Mouse (Mus musculus): ENCODE results near the gene Rps12-ps3. TPM values are rescaled to one million over a fixed set of nuclear protein-coding genes. Genes with fewer than 3 reads are reported as not detected.

The Rps12-ps3 gene
- polyA plus RNA-seq, 1 experiment from 2014 or later = 17.4 TPM

DNA sequence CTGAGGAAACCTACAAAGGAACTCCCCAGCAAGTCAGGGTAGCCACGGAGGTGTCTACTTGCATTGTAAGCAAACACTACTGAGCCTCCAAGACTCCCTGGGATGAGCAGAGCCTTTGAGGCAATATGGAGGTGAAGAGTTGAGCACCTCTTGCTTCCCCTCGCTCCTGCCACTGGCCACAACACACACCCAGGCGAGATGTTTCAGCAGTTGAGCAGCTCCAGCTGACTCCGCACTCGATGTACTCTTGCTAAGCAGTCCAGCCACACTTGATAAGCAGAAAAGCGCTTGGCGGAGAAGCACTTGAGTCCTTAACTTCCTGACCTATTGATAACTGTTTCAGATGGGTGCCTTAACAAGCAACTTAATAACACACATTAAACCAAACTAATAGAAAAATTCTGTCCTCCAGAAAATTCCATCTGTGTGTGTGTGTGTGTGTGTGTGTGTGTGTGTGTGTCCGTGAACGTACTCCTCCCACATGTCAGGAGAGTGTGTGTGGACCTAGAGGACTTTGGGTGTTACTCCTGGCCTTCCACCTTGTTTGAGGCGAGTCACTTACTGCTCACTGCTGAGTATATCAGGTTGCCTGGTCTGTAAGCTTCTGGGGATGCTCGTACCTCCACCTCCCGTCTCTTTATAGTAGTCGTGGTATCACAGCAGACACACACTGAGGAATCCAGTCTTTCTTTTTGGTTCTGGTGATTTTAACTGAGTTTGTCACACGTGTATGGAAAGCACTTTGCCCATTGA is 34.9 kb downstream of the Rps12-ps3 start:
- Histone ChIP-seq H3K27ac (no peak overlapping the region), H3K36me3 (no peaks in the 10 kb centered on the region), H3K9me3 (no peaks in the 10 kb centered on the region), H3K27me3 (ENCODE audit: insufficient read depth, poor library complexity, severe bottlenecking) (0 out of 2 replicates have a peak, but pooled peaks cover 3% of the 10 kb centered on the region), H3K4me1 (replicated peaks) (peaks cover 10% of the 10 kb centered on the region), H3K4me3 (no peak overlapping the region)
- no peak for DNase-seq (ENCODE audit: low spot score)
- WGBS = 83% methylated on average over 14 of the region's 14 CpGs

DNA sequence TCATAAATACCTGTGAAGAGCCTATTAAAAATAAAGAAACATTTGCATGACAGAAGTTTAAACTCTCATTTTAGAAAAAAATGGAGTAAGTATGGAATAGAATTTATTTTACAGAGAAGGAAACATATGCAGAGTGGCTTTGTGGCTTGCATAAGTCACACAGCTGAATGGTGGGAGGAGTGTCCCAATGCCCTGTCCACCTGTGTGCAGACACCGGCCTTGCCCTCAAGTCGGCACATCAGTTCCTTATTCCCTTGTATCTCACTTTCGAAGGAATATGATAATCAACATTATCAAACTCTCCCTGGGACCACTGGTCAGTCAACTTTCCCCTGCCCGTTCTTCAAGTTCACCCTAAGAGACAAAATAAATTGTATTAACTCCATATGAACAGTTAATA is 35.8 kb downstream of the Rps12-ps3 start:
- WGBS = 89% methylated on average over 4 of the region's 4 CpGs
- no peak for DNase-seq (ENCODE audit: low spot score)
- Histone ChIP-seq H3K4me3 (no peak overlapping the region), H3K36me3 (no peaks in the 10 kb centered on the region), H3K27ac (no peak overlapping the region), H3K4me1 (replicated peaks) (peaks cover 10% of the 10 kb centered on the region), H3K27me3 (ENCODE audit: insufficient read depth, poor library complexity, severe bottlenecking) (0 out of 2 replicates have a peak, but pooled peaks cover 3% of the 10 kb centered on the region), H3K9me3 (no peaks in the 10 kb centered on the region)

- WGBS = 84% methylated on average over 4 of the region's 4 CpGs
- H3K4me3 ChIP-seq = no peak overlapping the region
These were observed 37.1 kb downstream of the Rps12-ps3 start for GRCm38 (mm10) chr19:59359202-59359601.

GRCm38 (mm10) chr19:59360486-59360896 is 38.4 kb downstream of the Rps12-ps3 start:
- no peaks in the 10 kb centered on the region for H3K36me3 ChIP-seq
- no peaks in the 10 kb centered on the region for H3K9me3 ChIP-seq
- 40% methylated on average over 2 of the region's 2 CpGs for WGBS
- no peak overlapping the region for H3K27ac ChIP-seq
- H3K4me1 ChIP-seq (replicated peaks) = peaks cover 10% of the 10 kb centered on the region
- H3K27me3 ChIP-seq (ENCODE audit: insufficient read depth, poor library complexity, severe bottlenecking) = 0 out of 2 replicates have a peak, but pooled peaks cover 3% of the 10 kb centered on the region
- H3K4me3 ChIP-seq = no peak overlapping the region
- DNase-seq (ENCODE audit: low spot score) = no peak

More at GRCm38 (mm10) chr19:59359202-59359601, 37.1 kb downstream of the Rps12-ps3 start:
- Histone ChIP-seq H3K9me3 (no peaks in the 10 kb centered on the region), H3K4me1 (replicated peaks) (peaks cover 10% of the 10 kb centered on the region), H3K27ac (no peak overlapping the region), H3K27me3 (ENCODE audit: insufficient read depth, poor library complexity, severe bottlenecking) (0 out of 2 replicates have a peak, but pooled peaks cover 3% of the 10 kb centered on the region), H3K36me3 (no peaks in the 10 kb centered on the region)
- DNase-seq (ENCODE audit: low spot score) = no peak

- no peaks in the 10 kb centered on the region for H3K9me3 ChIP-seq
- H3K4me1 ChIP-seq (replicated peaks) = peaks cover 15% of the 10 kb centered on the region
- DNase-seq (ENCODE audit: low spot score) = no peak
- H3K27me3 ChIP-seq (ENCODE audit: insufficient read depth, poor library complexity, severe bottlenecking) = 0 out of 2 replicates have a peak, but pooled peaks cover 4% of the 10 kb centered on the region
- 85% methylated on average over 6 of the region's 6 CpGs for WGBS
- H3K36me3 ChIP-seq = no peaks in the 10 kb centered on the region
- no peak overlapping the region for H3K4me3 ChIP-seq
- H3K27ac ChIP-seq = no peak overlapping the region
These were observed 40.6 kb downstream of the Rps12-ps3 start for GRCm38 (mm10) chr19:59362646-59363045.

- WGBS = 79% methylated on average over 3 of the region's 3 CpGs
- H3K27me3 ChIP-seq (ENCODE audit: insufficient read depth, poor library complexity, severe bottlenecking) = peaks cover 6% of the 10 kb centered on the region; the same call in 1 of the 2 replicates
- no peak overlapping the region for H3K4me3 ChIP-seq
- DNase-seq (ENCODE audit: low spot score) = no peak
- H3K4me1 ChIP-seq (replicated peaks) = peaks cover 21% of the 10 kb centered on the region
- H3K9me3 ChIP-seq = no peaks in the 10 kb centered on the region
- no peaks in the 10 kb centered on the region for H3K36me3 ChIP-seq
- H3K27ac ChIP-seq = no peak overlapping the region
These were observed 41.6 kb downstream of the Rps12-ps3 start for GRCm38 (mm10) chr19:59363666-59364065.

DNA sequence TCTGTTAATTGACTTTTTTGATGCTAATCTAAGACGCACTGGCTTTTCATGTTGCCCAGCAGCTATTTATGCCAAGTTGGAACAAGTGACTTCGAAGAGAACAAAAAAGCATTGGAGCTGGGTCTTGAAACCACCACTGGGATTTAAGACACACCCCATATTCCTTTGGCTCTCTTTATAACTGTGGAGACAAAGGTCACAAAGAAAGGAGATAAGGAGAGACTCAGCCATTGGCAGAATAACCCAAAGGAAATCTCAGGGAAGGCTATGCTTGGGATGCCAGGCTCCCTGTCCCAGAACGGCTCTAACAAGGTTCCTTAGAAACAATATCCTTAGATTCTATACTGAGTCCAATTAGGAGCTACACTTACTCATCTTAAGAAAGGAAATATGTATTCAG is 44.6 kb downstream of the Rps12-ps3 start:
- no peak for DNase-seq (ENCODE audit: low spot score)
- no peaks in the 10 kb centered on the region for H3K9me3 ChIP-seq
- no peak overlapping the region for H3K4me3 ChIP-seq
- H3K27ac ChIP-seq = no peak overlapping the region
- peaks cover 3% of the 10 kb centered on the region; the same call in 1 of the 2 replicates for H3K27me3 ChIP-seq (ENCODE audit: insufficient read depth, poor library complexity, severe bottlenecking)
- 65% methylated on average over 3 of the region's 3 CpGs for WGBS
- no peaks in the 10 kb centered on the region for H3K36me3 ChIP-seq
- H3K4me1 ChIP-seq (replicated peaks) = peaks cover 11% of the 10 kb centered on the region

DNA sequence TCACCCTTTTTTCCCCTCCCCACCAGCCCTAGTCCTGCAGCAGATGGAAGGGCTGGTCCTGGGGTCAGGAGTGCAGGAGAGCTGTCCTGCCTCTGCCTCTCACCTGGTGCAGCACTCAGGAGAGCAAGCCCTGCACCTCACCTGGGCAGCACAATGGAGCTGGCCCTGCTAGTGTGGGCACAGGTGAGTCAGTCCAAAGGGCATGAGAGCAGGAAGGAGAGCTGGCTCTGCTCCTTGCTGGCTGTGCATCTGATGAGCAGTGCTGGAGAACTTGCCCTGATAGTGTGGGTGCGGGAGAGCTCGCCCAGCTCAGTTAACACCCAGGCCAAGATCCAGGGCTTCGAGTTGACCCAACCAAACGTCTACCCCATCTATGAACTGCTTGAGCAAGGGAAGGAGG is 45.8 kb downstream of the Rps12-ps3 start:
- H3K36me3 ChIP-seq = no peaks in the 10 kb centered on the region
- H3K27me3 ChIP-seq (ENCODE audit: insufficient read depth, poor library complexity, severe bottlenecking) = peaks cover 3% of the 10 kb centered on the region; the same call in 1 of the 2 replicates
- DNase-seq (ENCODE audit: low spot score) = no peak
- WGBS = 79% methylated on average over 4 of the region's 4 CpGs
- no peak overlapping the region for H3K4me3 ChIP-seq
- peaks cover 3% of the 10 kb centered on the region; the same call in 1 of the 2 replicates for H3K9me3 ChIP-seq
- no peak overlapping the region; the same call in 1 of the 2 replicates for H3K27ac ChIP-seq
- peaks cover 11% of the 10 kb centered on the region for H3K4me1 ChIP-seq (replicated peaks)

DNA sequence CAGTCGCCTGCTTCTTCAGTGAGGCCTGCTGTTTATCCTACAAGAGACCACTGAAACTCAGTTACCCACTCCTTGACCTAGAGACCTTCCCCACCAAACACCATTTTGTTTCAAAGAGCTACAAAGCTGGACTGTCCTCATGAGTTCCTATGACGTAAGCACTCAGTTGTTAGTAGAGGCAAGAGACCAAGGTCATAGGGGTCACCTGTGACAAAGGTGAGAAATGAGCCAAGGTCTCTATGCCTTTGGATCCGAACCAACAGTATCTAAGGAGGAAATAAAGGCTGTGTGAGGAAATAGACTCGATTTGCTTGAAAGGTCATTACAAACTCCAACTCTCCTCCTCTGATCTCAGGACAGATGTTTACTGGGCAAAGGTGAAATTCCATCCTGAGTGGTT is 48.9 kb downstream of the Rps12-ps3 start:
- H3K4me3 ChIP-seq = no peak overlapping the region
- H3K4me1 ChIP-seq (replicated peaks) = peaks cover 11% of the 10 kb centered on the region
- no peaks in the 10 kb centered on the region for H3K36me3 ChIP-seq
- H3K27ac ChIP-seq = no peak overlapping the region
- WGBS = 76% methylated on average over 4 of the region's 4 CpGs
- H3K27me3 ChIP-seq (ENCODE audit: insufficient read depth, poor library complexity, severe bottlenecking) = peaks cover 3% of the 10 kb centered on the region; the same call in 1 of the 2 replicates
- no peak for DNase-seq (ENCODE audit: low spot score)
- peaks cover 12% of the 10 kb centered on the region; the same call in 1 of the 2 replicates for H3K9me3 ChIP-seq

Other genes with a start within 250 kb of the Rps12-ps3 start
- gene Shtn1, start 246.2 kb upstream of the Rps12-ps3 start, polyA plus RNA-seq (2016; fragmentation: Nextera tagmentation; extraction: Ambion mirVana) = 1.3 and 1.8 TPM in 2 replicates
- 0.25 TPM in 1 of 2 replicates, not detected in the other for gene Vax1, start 152.2 kb upstream of the Rps12-ps3 start, polyA plus RNA-seq (2016; fragmentation: Nextera tagmentation; extraction: Ambion mirVana)
- not detected in 2 replicates for gene Kcnk18, start 103.1 kb upstream of the Rps12-ps3 start, polyA plus RNA-seq (2016; fragmentation: Nextera tagmentation; extraction: Ambion mirVana)
- 11.7 and 13.6 TPM in 2 replicates for gene Slc18a2, start 61.4 kb upstream of the Rps12-ps3 start, polyA plus RNA-seq (2016; fragmentation: Nextera tagmentation; extraction: Ambion mirVana)
- gene Pdzd8, start 23.5 kb downstream of the Rps12-ps3 start, polyA plus RNA-seq (2016; fragmentation: Nextera tagmentation; extraction: Ambion mirVana) = 8.3 and 9.5 TPM in 2 replicates
- 1.2 and 2.3 TPM in 2 replicates for gene Emx2, start 136.1 kb downstream of the Rps12-ps3 start, polyA plus RNA-seq (2016; fragmentation: Nextera tagmentation; extraction: Ambion mirVana)